Mouse (Mus musculus): Measurements from ENCODE around the gene Reep6.
"Not testable (repeated sequence)": the region's sequence is repeated elsewhere in the genome, so short reads cannot be mapped to it uniquely, and the experiment has no call there.

The Reep6 gene

GRCm38 (mm10) chr10:80325045-80325444 lies 4.7 kb upstream of the Reep6 start:
- no peak for DNase-seq (ENCODE audit: low spot score in 2 of 2)

- no peak for DNase-seq (ENCODE audit: low spot score in 2 of 2)
These were observed 331 bp downstream of the Reep6 start for GRCm38 (mm10) chr10:80330084-80330483.

GRCm38 (mm10) chr10:80330888-80331287 lies 1.1 kb downstream of the Reep6 start:
- no peak for DNase-seq (ENCODE audit: low spot score in 2 of 2)

GRCm38 (mm10) chr10:80331636-80332524 lies 2.1 kb downstream of the Reep6 start:
- no peak for DNase-seq (ENCODE audit: low spot score in 2 of 2)

DNA sequence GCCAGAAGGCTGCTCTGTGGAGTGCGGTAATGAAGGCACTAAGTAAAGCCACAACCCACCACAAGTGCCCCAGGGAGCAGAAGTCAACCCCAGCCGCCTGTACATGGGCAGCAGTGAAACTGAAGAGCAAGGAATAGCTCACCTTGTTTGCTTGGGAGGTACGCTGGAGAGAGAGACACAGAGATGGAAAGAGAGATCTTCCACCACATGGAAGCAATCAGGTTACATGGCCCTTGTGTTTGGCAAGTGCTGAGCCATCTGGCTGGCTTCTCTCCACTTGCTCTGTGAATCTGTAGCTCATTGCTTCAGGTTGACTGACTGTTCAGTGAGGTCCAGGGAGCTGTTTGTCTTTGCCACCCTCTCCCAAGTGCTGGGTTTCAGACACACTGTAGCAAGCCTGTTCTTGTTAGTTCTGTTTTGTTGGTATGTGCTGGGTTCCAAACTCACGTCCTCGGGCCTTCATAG lies 2.8 kb downstream of the Reep6 start:
- no peak for DNase-seq (ENCODE audit: low spot score in 2 of 2)

GRCm38 (mm10) chr10:80336263-80336662 lies 6.5 kb downstream of the Reep6 start:
- DNase-seq (ENCODE audit: low spot score in 2 of 2): no peak

DNA sequence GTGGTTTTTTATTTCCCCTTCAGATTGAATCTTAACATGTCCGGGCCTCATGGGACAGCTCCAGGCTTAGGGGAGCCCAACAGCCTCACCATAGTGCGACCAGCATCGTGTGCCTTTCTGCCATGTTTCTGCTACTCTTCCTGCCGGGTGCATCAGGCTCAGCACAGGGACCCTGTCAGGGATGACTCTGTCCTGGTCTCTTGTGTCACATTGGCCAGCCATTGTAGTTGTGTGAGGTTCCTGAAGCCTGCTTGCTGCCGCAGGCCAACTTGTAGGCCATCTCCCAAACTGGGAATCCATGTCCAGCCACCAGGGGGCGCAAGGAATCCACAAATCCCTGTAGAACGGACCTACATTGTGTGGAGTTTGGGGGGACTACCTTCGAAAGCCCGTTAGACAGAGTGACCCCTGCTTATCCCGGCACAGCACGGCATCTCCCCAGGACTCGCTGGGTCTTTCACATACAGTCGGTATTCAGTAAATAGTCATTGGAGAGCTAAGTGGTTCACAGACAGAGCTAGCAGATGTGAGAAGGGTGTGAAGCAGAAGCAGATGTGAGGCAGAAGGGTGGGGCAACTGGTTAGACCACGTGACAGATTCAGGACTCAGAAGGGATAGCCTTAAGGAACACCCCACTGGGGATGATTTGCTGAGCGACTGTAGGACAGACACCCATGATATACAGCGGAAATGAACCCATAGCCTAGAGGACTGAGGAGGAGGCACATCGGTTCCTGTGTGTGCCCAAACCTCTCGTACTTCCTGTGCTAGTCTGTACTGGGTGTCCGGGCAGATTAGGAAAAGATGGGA lies 10.4 kb downstream of the Reep6 start:
- peak in 1 of 2 experiments; percentile 87 for DNase-seq (ENCODE audit: low spot score in 2 of 2)

GRCm38 (mm10) chr10:80341026-80341425 lies 11.3 kb downstream of the Reep6 start:
- no peak for DNase-seq (ENCODE audit: low spot score in 2 of 2)

GRCm38 (mm10) chr10:80341491-80342304 lies 11.9 kb downstream of the Reep6 start:
- no peak for DNase-seq (ENCODE audit: low spot score in 2 of 2)

DNA sequence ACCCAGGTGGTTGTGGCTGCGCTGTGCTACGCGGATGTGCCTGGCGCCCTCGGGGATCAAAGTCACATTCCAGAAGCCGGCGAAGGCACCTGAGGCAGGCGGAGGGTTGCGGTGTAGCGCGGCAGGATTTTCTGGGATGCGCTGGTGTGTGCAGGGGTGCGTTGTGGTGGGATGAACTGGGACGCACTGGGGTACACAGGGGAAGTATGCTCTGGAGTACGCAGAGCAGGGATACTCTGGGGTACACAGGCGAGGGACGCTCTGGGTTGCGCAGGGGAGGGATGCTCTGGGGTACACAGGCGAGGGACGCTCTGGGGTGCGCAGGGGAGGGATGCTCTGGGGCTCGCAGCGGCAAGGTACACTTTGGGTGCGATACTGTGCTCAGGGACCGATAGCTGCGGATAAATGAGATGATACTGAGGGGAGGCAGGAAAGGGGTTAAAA lies 12.6 kb downstream of the Reep6 start:
- no peak for DNase-seq (ENCODE audit: low spot score in 2 of 2)

DNA sequence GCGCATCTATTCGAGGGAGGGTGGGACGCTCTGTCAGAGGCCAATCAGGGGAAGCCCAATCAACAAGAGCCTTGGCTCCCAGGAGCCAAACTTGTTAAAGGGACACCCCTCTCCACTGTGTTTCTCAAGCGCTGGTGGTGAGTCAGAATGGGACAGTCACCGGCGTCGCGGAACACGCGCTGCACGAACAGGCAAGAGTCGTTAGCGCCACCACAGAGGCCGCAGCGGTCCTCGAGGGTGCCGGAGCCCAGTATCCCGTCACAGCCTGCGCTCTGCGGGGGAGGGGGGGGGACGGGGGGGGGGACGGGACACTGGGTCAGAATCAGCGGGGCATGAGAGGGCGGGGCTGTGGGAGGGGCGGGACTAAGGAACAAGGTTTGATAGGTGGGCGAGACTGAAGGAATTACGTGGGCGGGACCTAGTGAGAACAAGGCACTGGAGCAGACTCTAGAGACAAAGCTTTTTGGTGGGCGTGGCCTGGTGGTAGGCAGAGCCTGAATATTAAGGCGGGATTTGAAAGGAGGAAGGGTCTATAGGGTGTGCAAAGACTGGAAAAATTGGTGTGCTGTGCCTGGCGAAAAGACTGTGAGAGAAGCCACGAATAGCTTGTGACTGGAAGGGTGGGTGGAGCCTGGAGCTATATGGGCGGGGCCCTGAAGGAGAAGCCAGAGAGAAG lies 13.1 kb downstream of the Reep6 start:
- no peak for DNase-seq (ENCODE audit: low spot score in 2 of 2)

DNA sequence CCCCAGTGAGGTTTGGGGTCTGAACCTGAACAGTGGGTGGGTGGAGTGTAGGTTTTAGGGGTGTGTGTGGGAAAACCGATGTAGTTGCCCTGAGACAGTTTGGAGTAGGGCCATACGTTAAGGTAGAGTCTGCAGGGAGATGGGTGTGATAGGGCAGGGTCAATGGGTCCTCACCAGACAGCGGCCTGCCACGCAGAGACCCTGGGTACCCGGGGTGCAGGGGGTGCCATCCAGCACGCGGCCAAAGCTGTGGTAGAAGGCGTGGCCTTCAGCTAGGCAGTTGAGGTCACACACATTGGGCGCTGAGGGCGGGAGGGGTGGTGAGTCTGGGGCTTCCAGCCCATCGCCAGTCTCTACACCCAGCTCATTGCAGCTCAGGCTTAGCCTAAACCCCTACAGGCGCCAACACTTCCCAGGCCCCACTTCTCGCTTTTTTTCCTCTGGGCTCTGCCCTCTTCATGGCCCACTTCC lies 13.7 kb downstream of the Reep6 start:
- DNase-seq (ENCODE audit: low spot score in 2 of 2): no peak

DNA sequence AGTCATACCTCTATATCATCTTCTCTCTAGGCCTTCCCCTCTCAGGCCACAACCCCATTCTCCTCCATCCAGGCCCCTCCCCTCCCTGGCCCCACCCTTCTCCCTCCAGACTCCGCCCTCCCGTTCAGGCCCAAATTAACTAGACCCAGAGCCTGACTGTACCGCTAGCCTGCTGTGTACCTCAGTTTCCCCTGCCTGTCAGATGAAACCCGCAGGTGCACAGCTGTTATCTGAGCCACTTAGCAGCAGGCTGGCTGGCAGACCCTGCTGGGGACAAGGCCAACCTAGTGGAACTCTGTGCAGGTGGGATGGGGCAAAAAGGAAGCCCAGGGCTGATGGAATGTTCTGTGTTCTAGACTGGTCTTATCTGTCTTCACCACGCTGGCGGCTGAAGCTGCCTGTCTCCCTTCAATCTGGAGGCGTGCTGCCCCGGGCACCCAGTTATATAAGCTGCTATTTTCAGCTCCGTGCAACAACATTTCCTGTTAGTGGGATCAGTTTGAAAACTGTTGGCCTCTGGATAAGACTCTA lies 14.4 kb downstream of the Reep6 start:
- DNase-seq (ENCODE audit: low spot score in 2 of 2): no peak

- no peak for DNase-seq (ENCODE audit: low spot score in 2 of 2)
These were observed 15.4 kb downstream of the Reep6 start for GRCm38 (mm10) chr10:80345122-80345521.

- DNase-seq (ENCODE audit: low spot score in 2 of 2): not testable (repeated sequence)
These were observed 16.2 kb downstream of the Reep6 start for GRCm38 (mm10) chr10:80345929-80346328.

- DNase-seq (ENCODE audit: low spot score in 2 of 2): no peak
These were observed 17.8 kb downstream of the Reep6 start for GRCm38 (mm10) chr10:80347514-80347967.

DNA sequence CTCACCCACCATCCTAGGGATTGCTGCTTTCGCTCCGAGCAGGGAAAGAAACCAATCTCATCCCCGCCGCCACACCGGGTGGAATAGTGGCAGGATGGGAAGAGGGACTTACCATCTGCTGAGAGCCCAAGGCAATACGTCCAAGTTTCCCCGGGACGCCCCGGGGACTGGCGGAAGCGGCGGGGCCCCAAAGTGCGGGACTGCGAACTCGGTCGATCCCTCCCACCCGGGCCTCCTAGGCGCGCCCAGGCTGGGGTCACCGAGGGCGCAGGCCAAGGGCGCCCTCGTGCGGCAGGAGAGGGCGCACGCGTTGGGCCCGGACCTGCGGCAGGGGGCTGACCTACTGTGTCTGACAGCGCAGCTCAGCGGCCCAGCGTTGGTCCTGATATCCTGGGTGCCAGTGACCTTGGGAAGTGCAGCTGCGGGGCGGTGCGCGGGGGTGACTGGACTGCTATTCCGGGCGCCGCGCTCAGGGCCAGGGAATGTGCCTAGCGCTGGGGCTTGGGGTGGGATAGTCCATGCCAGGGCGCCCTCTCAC lies 18.6 kb downstream of the Reep6 start, which contains the start of gene Adamtsl5:
TSS of gene Adamtsl5 (minus strand) at position 169 of the 538 bp plus-strand sequence.
- no peak for DNase-seq (ENCODE audit: low spot score in 2 of 2)

DNA sequence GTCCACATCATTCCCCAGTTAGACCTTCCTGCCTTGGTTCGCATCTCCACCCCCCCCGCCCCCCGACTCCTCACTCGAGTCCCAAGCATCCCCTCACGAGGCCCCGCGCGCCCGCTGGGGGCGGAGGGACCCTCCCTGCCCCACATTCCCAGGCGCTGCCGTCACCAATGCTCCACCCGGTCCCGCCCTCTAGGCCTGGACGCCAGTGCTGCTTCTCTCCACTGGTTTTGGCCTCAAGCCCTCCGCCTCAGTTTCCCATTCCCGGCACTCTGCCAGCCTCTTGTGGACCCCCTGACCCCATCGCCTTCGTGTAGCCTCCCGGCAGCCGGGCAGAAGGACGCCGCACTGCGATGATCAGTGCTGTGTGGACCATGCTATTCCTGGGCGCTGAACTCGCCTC lies 19.2 kb downstream of the Reep6 start:
- no peak for DNase-seq (ENCODE audit: low spot score in 2 of 2)

DNA sequence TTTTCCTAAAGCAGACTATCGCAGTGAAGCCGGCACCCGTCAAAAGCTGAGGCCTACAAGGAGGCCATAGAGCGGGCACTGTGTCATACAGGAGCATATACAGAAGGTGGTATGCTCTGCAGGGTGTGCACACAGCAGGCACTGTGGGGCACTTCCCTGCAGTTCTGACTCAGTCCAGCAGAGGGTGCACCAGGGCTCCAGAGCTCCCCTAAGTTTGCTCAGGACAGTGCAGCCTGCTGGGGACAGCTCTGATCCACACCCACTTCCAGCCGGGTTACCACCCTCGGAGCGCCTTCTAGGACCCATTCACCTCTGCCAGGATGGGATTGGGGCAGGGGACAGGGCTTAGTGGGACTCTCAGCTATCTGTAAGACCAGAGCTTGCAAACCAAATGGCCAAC lies 20.5 kb downstream of the Reep6 start:
- peak in 1 of 2 experiments; percentile 84 for DNase-seq (ENCODE audit: low spot score in 2 of 2)

DNA sequence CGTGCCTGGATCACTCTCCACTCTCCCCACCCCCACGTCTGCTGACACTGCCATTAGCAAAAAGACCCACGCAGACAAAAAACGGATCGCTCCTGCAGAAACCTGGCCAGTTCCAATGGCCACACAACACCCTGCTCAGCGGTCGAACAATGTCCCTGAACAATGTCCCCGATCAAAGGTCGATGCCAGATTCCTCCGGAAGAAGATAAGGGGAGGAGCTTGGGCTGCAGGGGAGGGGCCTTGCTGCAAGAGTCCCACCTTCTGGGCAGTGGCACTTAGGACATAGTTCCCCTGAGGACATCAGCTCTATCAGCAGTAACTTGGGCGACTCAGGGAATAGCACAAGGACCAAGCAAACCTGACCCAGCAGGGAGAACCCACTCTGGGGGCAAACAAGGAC lies 22.1 kb downstream of the Reep6 start:
- no peak for DNase-seq (ENCODE audit: low spot score in 2 of 2)

All from left cerebral cortex, adult 9 months (tissue).